Mouse (Mus musculus) adrenal gland, adult 10 weeks (tissue): ENCODE data around the gene Klk12. TPM values are rescaled to one million over a fixed set of nuclear protein-coding genes. Genes with fewer than 3 reads are reported as not detected.

Source experiments
- polyA plus RNA-seq: library from polyadenylated mRNA; stranded (reverse); fragments of 350-450 nt; fragmentation: Illumina TruSeq; extraction: RNeasy Lipid Tissue Mini Kit (QIAGEN cat#74804); gene quantifications from one replicate; pipeline ENCODE4 v1.2.3, GENCODE M21; 2014; ENCODE audit warnings: low read depth, low replicate concordance

The Klk12 gene
- not detected for polyA plus RNA-seq

DNA sequence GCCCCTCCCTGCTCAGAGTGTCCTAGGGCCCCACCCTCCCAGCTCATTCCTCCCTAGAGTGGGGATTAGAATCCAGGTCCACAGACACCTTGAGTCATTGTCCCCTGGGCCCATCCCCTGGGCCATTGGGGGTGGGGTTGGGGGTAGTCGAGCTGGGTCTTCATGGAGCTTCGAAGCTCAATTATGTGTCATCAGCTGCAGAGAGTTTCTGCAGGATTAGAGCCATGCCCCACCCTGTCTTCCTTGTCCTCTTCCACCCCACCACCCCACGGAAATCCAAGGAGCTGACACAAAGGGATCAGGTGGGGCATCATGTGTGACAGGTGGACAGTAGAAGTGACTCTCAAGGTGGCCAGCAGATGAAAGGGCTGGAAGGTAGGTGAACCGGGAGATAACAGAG lies at the start of gene Klk12:
Gene Klk12, plus strand, starts transcription at position 301 of the 400 bp plus-strand sequence.

DNA sequence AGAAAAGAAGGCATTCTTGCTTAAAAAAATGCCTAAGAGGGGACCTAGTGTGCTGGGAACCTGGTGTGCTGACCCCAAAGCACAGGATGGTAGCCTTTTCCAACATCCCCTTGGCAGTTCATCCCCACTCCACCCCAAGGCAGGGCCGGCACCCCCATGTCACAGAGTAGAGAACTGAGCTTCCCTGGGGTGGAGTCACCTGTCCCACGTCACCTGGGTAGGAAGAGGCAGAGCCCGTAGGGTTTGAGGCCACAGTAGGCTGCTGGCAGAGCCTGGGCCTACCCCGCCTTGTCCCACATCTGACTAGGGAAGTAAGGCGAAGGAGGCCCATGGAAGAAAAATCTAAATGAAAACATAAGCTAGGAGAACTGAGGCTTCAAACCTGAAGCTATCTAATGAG lies 5.7 kb downstream of the Klk12 start, which contains the start of gene Klk11:
Gene Klk11, plus strand, starts transcription at position 241 of the 400 bp plus-strand sequence.

DNA sequence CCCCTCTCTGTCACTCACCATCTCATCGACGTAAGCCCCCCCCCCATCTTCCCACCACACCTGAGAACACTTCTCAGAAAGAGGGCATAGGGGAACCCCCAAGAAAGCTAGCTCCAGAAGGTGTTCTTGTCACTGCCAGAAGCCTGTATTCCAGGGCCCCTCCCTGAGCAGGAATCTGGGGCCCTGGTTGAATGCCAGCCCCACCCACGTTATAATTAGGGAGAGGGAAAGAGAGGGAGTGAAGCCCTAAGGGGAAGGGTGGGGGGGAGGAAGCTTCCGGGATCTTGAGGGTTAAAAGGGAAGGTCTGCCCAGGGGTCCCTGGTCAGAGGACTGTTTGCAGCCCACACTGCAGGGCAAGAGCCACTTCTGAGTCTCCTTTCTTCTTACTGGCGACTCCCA lies 12.0 kb downstream of the Klk12 start, which contains the start of gene Klk10:
Gene Klk10, plus strand, starts transcription at position 290 of the 400 bp plus-strand sequence.

DNA sequence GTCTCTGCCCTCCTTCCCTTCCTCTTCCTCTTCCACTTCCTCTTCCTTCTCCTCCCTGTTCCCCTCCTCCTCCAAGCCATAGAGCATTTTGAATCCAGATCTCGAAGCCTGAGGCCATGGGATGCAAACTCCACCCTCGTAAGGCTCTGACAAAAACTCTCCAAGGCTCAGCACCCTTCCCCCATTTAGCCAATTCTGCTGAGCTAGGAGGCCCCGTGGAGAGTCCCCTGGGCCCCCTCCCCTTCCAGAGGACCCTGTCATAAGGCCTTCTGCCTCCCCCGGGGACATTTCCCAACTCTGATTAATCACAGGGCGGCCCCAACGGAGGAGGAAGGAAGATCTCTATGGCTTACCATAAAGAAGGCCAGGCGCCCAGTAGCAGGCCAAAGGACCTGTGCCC lies 22.9 kb downstream of the Klk12 start, which contains the start of gene Klk9:
Gene Klk9, plus strand, starts transcription at position 301 of the 400 bp plus-strand sequence.

DNA sequence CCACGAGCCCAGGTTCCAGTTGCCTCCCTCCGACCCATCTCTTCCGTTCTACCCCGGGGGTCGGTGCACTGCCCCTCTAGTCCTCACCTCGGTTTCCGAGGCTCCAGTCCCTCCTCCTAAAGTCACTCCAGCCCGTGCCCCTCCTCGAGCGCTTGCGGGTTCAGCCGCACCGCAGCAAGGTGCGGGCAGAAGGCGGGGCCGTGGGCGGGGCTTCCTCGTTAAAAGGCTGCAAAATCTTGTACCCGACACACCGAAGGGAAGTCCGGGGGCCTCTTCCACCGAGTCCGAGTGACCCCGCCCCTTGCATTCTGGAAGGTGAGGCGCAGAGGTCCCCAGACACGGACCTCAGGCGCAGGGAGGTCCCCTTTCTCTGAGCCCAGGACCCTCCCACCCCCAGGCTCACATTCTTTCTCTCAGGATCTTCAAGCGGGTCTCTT lies 28.7 kb downstream of the Klk12 start, which contains the start of gene Klk8:
Gene Klk8, plus strand, starts transcription at position 245 of the 437 bp plus-strand sequence.

DNA sequence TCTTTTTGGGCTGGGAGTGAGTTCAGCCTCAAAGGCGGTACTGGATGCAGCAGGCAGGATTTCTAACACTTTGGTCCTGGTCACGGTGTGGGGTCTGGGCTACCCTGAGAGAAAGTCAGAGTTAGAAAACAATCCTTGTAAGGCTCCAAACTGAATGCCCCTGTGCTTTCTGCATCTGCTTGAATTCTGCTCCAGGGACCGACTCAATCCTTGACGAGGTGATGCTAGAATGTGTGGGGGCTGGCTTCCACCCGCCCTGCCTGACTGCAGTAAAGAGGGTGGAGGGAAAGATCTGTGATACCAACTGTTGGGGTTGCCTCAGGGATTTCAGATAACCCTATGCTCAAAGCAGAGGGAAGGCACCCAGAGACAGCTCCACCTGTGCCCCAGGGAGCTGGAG lies 42.3 kb downstream of the Klk12 start, which contains the start of gene Klk7:
Gene Klk7, plus strand, starts transcription at position 301 of the 400 bp plus-strand sequence.

Other genes starting within 250 kb of the Klk12 start
- gene Cd33, start 224.5 kb upstream of the Klk12 start, polyA plus RNA-seq, result 7.9 TPM
- 2.2 TPM for gene Zfp658, start 206.6 kb upstream of the Klk12 start, polyA plus RNA-seq
- gene Zfp719, start 189.3 kb upstream of the Klk12 start, polyA plus RNA-seq, result 32.9 TPM
- gene Zfp819, start 161.7 kb upstream of the Klk12 start, polyA plus RNA-seq, result not detected
- not detected for gene Ceacam18, start 134.2 kb upstream of the Klk12 start, polyA plus RNA-seq
- 0.76 TPM for gene Siglece, start 108.7 kb upstream of the Klk12 start, polyA plus RNA-seq
- 2.8 TPM for gene Ctu1, start 96.9 kb upstream of the Klk12 start, polyA plus RNA-seq
- not detected for gene Klk14, start 78.5 kb upstream of the Klk12 start, polyA plus RNA-seq
- not detected for gene Klk13, start 56.3 kb upstream of the Klk12 start, polyA plus RNA-seq
- not detected for gene Klk11, start 5.7 kb downstream of the Klk12 start, polyA plus RNA-seq
- gene Klk10, start 12.1 kb downstream of the Klk12 start, polyA plus RNA-seq, result 0.58 TPM
- not detected for gene Klk9, start 23.0 kb downstream of the Klk12 start, polyA plus RNA-seq
- gene Klk8, start 28.7 kb downstream of the Klk12 start, polyA plus RNA-seq, result not detected
- not detected for gene Klk7, start 42.4 kb downstream of the Klk12 start, polyA plus RNA-seq
- gene Klk6, start 55.6 kb downstream of the Klk12 start, polyA plus RNA-seq, result not detected
- not detected for gene Klk5, start 73.1 kb downstream of the Klk12 start, polyA plus RNA-seq
- not detected for gene Klk4, start 112.3 kb downstream of the Klk12 start, polyA plus RNA-seq
- not detected for gene Klk15, start 164.8 kb downstream of the Klk12 start, polyA plus RNA-seq
- gene Klk1b8, start 181.8 kb downstream of the Klk12 start, polyA plus RNA-seq, result not detected
- not detected for gene Klk1b1, start 197.9 kb downstream of the Klk12 start, polyA plus RNA-seq
- not detected for gene Klk1b9, start 207.2 kb downstream of the Klk12 start, polyA plus RNA-seq
- gene Klk1b11, start 227.0 kb downstream of the Klk12 start, polyA plus RNA-seq, result not detected
- not detected for gene Klk1b26, start 243.3 kb downstream of the Klk12 start, polyA plus RNA-seq